Comparison of ENCODE assay signal across 18 mouse cellular contexts in the genomic region with DNA sequence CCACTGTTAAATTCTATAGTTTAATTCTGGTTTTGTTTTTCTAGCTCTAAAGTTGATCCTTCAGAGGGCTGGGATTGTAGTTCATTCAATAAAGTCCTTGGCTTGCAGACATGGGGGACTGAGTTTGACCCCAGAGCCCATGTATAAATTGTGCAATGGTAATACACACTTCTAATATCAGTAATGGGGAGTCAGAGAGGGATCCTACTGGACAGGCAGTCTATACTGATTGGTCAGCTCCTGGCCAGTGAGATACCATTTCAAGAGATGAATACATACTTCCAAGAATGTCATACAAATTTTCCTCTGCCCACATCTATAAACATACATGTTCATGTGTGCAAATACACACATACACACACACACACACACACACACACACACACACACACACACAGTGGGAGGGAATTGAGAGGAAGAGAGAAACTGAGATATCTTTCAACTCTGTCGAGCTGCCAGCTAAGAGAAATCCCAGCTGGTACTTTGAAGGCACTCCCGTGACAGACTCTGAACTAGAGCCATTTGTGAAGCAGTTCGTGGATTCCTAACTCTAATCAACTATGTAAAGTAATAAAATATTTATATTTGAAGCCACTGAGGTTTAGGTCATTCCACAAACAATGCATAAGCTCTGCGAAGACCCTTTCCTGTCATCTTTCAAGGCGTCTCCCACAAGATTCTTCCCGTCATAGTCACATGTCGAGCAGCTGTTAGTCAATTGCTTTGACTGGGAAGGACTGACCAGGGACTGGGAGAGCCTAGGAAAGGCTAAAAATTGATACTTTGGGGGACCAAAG.
A peak's percentile ranks its signal among the peaks of the same experiment; 100 is the strongest.
DNase-seq lines count a peak whose midpoint lies in the region; ATAC-seq and TF ChIP-seq lines count a peak whose summit lies in the region.
"Had no signal": no experiment of that assay in that cellular context is flagged by ENCODE, and none has a peak within 500 bp of the region (broad histone marks: within the 10 kb centered on the region; RNA-seq: fewer than 3 reads in every experiment).

No protein-coding gene starts in this region.

- TF ChIP-seq POLR2A in small intestine, adult 2 months (IDR thresholded peaks at IDR 0.05; ENCODE audit: low read depth, low read length), result no peak

- no peak overlapping the region for H3K4me3 ChIP-seq in kidney, embryonic 15.5 days (replicated peaks)
- H3K4me3 ChIP-seq in lung, embryonic 15.5 days, result no peak overlapping the region
- no peak overlapping the region for H3K4me3 ChIP-seq in intestine, embryonic 15.5 days (replicated peaks)
- no peak overlapping the region for H3K4me3 ChIP-seq in small intestine, adult 2 months (ENCODE audit: low read depth, low read length)
- H3K4me3 ChIP-seq: embryonic facial prominence, embryonic 12.5 days; limb, embryonic 12.5 days; liver, embryonic 13.5 days; midbrain, embryonic 12.5 days had no signal

- peak overlapping the region; percentile 52; the same call in 1 of the 2 replicates for H3K27ac ChIP-seq in kidney, embryonic 15.5 days
- H3K27ac ChIP-seq in lung, embryonic 15.5 days, result peak overlapping the region; percentile 29; the same call in 1 of the 2 replicates
- H3K27ac ChIP-seq in intestine, embryonic 15.5 days, result 0 out of 2 replicates have a peak overlapping the region, but pooled peaks have one; percentile 17
- H3K27ac ChIP-seq in small intestine, adult 2 months (ENCODE audit: insufficient read depth, low read depth, low read length), result peak overlapping the region; percentile 22; the same call in 1 of the 2 replicates
- H3K27ac ChIP-seq: embryonic facial prominence, embryonic 12.5 days; hindbrain, embryonic 14.5 days; limb, embryonic 12.5 days; liver, embryonic 13.5 days; midbrain, embryonic 12.5 days had no signal

- WGBS in kidney, embryonic 15.5 days, result 47% methylated on average over 7 of the region's 7 CpGs
- WGBS in lung, embryonic 15.5 days, result 30% methylated on average over 7 of the region's 7 CpGs
- WGBS in intestine, embryonic 15.5 days, result 50% methylated on average over 7 of the region's 7 CpGs
- WGBS in small intestine, adult 2 months, result 59% methylated on average over 7 of the region's 7 CpGs

- H3K9ac ChIP-seq in kidney, embryonic 15.5 days, result no peak overlapping the region
- H3K9ac ChIP-seq in lung, embryonic 15.5 days, result no peak overlapping the region
- no peak overlapping the region for H3K9ac ChIP-seq in intestine, embryonic 15.5 days
- H3K9ac ChIP-seq: embryonic facial prominence, embryonic 12.5 days; hindbrain, embryonic 14.5 days; limb, embryonic 12.5 days; liver, embryonic 13.5 days; midbrain, embryonic 12.5 days had no signal

- no peak overlapping the region for H3K4me2 ChIP-seq in kidney, embryonic 15.5 days
- no peak overlapping the region for H3K4me2 ChIP-seq in lung, embryonic 15.5 days
- H3K4me2 ChIP-seq in intestine, embryonic 15.5 days (replicated peaks), result no peak overlapping the region
- H3K4me2 ChIP-seq: embryonic facial prominence, embryonic 12.5 days; heart, embryonic 11.5 days; hindbrain, embryonic 14.5 days; limb, embryonic 12.5 days; liver, embryonic 13.5 days; midbrain, embryonic 12.5 days had no signal

- H3K4me1 ChIP-seq in kidney, embryonic 15.5 days, result 0 out of 2 replicates have a peak, but pooled peaks cover 4% of the 10 kb centered on the region
- no peaks in the 10 kb centered on the region; the same call in 1 of the 2 replicates for H3K4me1 ChIP-seq in lung, embryonic 15.5 days
- H3K4me1 ChIP-seq in intestine, embryonic 15.5 days (replicated peaks), result no peaks in the 10 kb centered on the region
- H3K4me1 ChIP-seq in small intestine, adult 2 months (ENCODE audit: control insufficient read depth, insufficient read depth, insufficient read length, low read length), result no peaks in the 10 kb centered on the region
- H3K4me1 ChIP-seq: embryonic facial prominence, embryonic 12.5 days; limb, embryonic 12.5 days; liver, embryonic 13.5 days; midbrain, embryonic 12.5 days had no signal

- no peaks in the 10 kb centered on the region for H3K27me3 ChIP-seq in kidney, embryonic 15.5 days
- H3K27me3 ChIP-seq in lung, embryonic 15.5 days, result no peaks in the 10 kb centered on the region; the same call in 1 of the 2 replicates
- H3K27me3 ChIP-seq in intestine, embryonic 15.5 days (replicated peaks), result no peaks in the 10 kb centered on the region
- H3K27me3 ChIP-seq in small intestine, adult 2 months (ENCODE audit: control insufficient read depth, insufficient read depth, low read length), result no peaks in the 10 kb centered on the region
- H3K27me3 ChIP-seq: embryonic facial prominence, embryonic 12.5 days; limb, embryonic 12.5 days; liver, embryonic 13.5 days; midbrain, embryonic 12.5 days had no signal

- ATAC-seq in kidney, embryonic 15.5 days (replicated peaks; ENCODE audit: low FRiP score), result no peak
- ATAC-seq in lung, embryonic 15.5 days (ENCODE audit: borderline replicate concordance, extremely low read depth, low FRiP score, low TSS enrichment), result peak; percentile 80; the same call in 1 of the 2 replicates
- ATAC-seq in intestine, embryonic 15.5 days, result peak; percentile 23; the same call in 1 of the 2 replicates

- no peak for DNase-seq in kidney, adult 18-20 months
- no peak for DNase-seq in lung, postnatal 25 days (ENCODE audit: low spot score)
- DNase-seq in embryo, embryonic 10 days (ENCODE audit: low spot score), result no peak
- DNase-seq in T-cell, adult 2 months (ENCODE audit: low spot score), result no peak
- DNase-seq: adrenal gland, adult 2 months; cerebellum, adult 8-10 months; liver, embryonic 13.5 days; right cerebral cortex, adult 18-20 months; thymus, adult 2 months had no signal

- no peak for TF ChIP-seq CTCF in small intestine, adult 2 months (IDR thresholded peaks at IDR 0.05; ENCODE audit: extremely low read depth, insufficient read length, insufficient replicate concordance, low read depth, low read length)

- no peaks in the 10 kb centered on the region for H3K9me3 ChIP-seq in kidney, embryonic 15.5 days (replicated peaks)
- no peaks in the 10 kb centered on the region for H3K9me3 ChIP-seq in lung, embryonic 15.5 days
- H3K9me3 ChIP-seq in intestine, embryonic 15.5 days, result no peaks in the 10 kb centered on the region
- H3K9me3 ChIP-seq: embryonic facial prominence, embryonic 12.5 days; limb, embryonic 12.5 days; liver, embryonic 13.5 days; midbrain, embryonic 12.5 days had no signal

- no peaks in the 10 kb centered on the region for H3K36me3 ChIP-seq in kidney, embryonic 15.5 days
- H3K36me3 ChIP-seq in lung, embryonic 15.5 days, result no peaks in the 10 kb centered on the region
- H3K36me3 ChIP-seq in intestine, embryonic 15.5 days, result no peaks in the 10 kb centered on the region
- no peaks in the 10 kb centered on the region for H3K36me3 ChIP-seq in small intestine, adult 2 months (ENCODE audit: control insufficient read depth, insufficient read depth, low read length)
- H3K36me3 ChIP-seq: embryonic facial prominence, embryonic 12.5 days; limb, embryonic 12.5 days; liver, embryonic 13.5 days; midbrain, embryonic 12.5 days had no signal
